Mouse (Mus musculus) limb, embryonic 15.5 days (tissue): ENCODE measurements around the gene Actb. TPM values are rescaled to one million over a fixed set of nuclear protein-coding genes. Genes with fewer than 3 reads are reported as not detected.

Experiments used
- ATAC-seq: fragments of 200-750 bp; cut with Nextera tagmentation; 2 replicates; pipeline ENCODE4 v1.8.0; 2017; ENCODE audit warnings: low read depth, moderate TSS enrichment; ENCODE audit not compliant: insufficient number of reproducible peaks, low FRiP score, low TSS enrichment
- H3K27ac ChIP-seq: fragments of 300-500 bp; sonication (generic); 2 replicates; pipeline ENCODE4 v1.5.1; 2015; ENCODE audit warnings: moderate library complexity, mild to moderate bottlenecking, inconsistent platforms
- H3K27me3 ChIP-seq: fragments of 300-500 bp; sonication (generic); 2 replicates; pipeline ENCODE4 v1.6.1; 2015; ENCODE audit warnings: inconsistent platforms
- H3K36me3 ChIP-seq: fragments of 300-500 bp; sonication (generic); 2 replicates; pipeline ENCODE4 v1.6.1; 2015; ENCODE audit warnings: inconsistent platforms
- H3K4me1 ChIP-seq: fragments of 300-500 bp; sonication (generic); 2 replicates; pipeline ENCODE4 v1.6.1; 2015; ENCODE audit warnings: inconsistent platforms
- H3K4me2 ChIP-seq: fragments of 300-500 bp; sonication (generic); 2 replicates; pipeline ENCODE4 v1.6.1; 2015; ENCODE audit warnings: mild to moderate bottlenecking, inconsistent platforms
- H3K4me3 ChIP-seq: fragments of 300-500 bp; sonication (generic); 2 replicates; pipeline ENCODE4 v1.5.1; 2015; ENCODE audit warnings: mild to moderate bottlenecking, inconsistent platforms
- H3K9ac ChIP-seq: fragments of 300-500 bp; sonication (generic); 2 replicates; pipeline ENCODE4 v1.6.1; 2015; ENCODE audit warnings: inconsistent platforms
- H3K9me3 ChIP-seq: fragments of 300-500 bp; sonication (generic); 2 replicates; pipeline ENCODE4 v1.6.1; 2016; ENCODE audit warnings: inconsistent platforms
- WGBS: fragments of 180-500 bp; shearing (Covaris S2); methylation state at CpG from one replicate; pipeline ENCODE4 v1.1.7; 2015; 5-methylcytosine and 5-hydroxymethylcytosine counted together
- polyA plus RNA-seq: library from polyadenylated mRNA; unstranded; fragments of >200 nt; fragmentation: Nextera tagmentation; extraction: Ambion mirVana; gene quantifications from 2 replicates; pipeline ENCODE4 v1.2.1, GENCODE M21; 2015

Gene Actb
- polyA plus RNA-seq, 1 experiment from 2014 or later = 13,671 TPM

DNA sequence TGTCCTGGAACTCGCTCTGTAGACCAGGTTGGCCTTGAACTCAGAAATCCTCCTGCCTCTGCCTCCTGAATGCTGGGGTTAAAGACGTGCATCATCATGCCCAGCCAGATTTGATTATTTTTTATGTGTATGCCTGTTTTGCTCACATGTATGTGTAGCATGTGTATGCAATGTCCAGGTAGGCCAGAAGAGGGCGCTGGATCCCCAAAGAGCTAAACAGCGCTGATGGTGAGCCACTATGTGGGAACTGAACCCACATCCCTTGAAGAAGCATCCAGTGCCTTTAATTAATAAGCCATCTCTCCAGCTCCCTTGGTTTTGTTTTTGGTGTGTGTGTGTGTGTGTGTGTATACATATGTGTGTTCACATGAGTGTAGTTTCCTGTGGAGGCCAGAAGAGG lies 50.1 kb downstream of the Actb start:
- Histone ChIP-seq H3K9me3 (no peaks in the 10 kb centered on the region), H3K4me1 (no peaks in the 10 kb centered on the region), H3K36me3 (no peaks in the 10 kb centered on the region), H3K27ac (no peak overlapping the region), H3K9ac (no peak overlapping the region), H3K27me3 (no peaks in the 10 kb centered on the region), H3K4me2 (no peak overlapping the region), H3K4me3 (no peak overlapping the region)
- WGBS = 77% methylated on average over 4 of the region's 4 CpGs
- ATAC-seq = no peak

DNA sequence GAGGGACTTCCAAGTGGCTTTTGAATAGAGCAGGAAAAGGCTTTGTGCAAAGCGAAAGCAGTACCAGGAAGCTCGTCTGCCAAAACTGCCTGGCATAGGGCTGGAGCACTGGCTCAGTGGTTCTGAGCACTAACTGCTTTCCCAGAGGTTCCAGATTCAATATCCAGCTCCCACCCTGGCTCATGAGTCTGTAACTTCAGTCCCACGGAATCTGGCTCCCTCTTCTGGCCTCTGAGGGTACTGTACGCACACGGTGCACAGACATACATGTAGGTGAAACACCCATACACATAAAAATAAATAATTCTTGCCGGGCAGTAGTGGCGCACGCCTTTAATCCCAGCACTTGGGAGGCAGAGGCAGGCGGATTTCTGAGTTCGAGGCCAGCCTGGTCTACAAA lies 51.7 kb downstream of the Actb start:
- H3K9ac ChIP-seq = no peak overlapping the region
- no peak for ATAC-seq
- no peak overlapping the region for H3K4me2 ChIP-seq
- H3K27me3 ChIP-seq = no peaks in the 10 kb centered on the region
- no peaks in the 10 kb centered on the region for H3K9me3 ChIP-seq
- H3K27ac ChIP-seq = no peak overlapping the region
- no peaks in the 10 kb centered on the region for H3K4me1 ChIP-seq
- WGBS = 79% methylated on average over 10 of the region's 10 CpGs
- H3K4me3 ChIP-seq = no peak overlapping the region
- H3K36me3 ChIP-seq = no peaks in the 10 kb centered on the region

DNA sequence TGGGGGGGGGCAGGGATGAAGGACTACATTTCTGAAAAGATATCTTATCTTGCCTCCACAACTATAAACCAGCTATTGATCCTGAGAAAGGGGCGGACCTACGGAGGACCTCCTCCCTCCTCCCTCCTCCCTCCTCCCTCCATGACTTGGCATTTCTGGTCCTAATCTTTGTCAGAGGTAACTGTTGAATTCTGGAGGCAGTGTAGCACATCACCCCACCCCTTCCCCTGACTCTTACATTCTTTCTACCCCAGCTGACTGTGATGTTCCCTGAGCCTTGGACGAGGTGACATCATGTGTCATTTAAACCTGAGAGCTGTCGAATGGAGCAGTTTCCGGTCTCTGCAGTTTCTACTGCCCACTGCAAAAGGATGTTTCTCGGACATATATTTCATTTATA lies 53.0 kb downstream of the Actb start:
- Histone ChIP-seq H3K9me3 (no peaks in the 10 kb centered on the region), H3K27ac (no peak overlapping the region), H3K4me3 (no peak overlapping the region), H3K4me2 (no peak overlapping the region), H3K4me1 (no peaks in the 10 kb centered on the region), H3K36me3 (no peaks in the 10 kb centered on the region), H3K27me3 (no peaks in the 10 kb centered on the region), H3K9ac (no peak overlapping the region)
- WGBS = 69% methylated on average over 6 of the region's 6 CpGs
- no peak for ATAC-seq

Other genes starting within 250 kb of the Actb start
- 3.9 and 5.4 TPM in 2 replicates for gene Slc29a4, start 214.2 kb downstream of the Actb start, polyA plus RNA-seq
- 25.1 and 32.0 TPM in 2 replicates for gene Tnrc18, start 89.1 kb downstream of the Actb start, polyA plus RNA-seq
- 12.5 and 12.6 TPM in 2 replicates for gene Fbxl18, start 11.3 kb downstream of the Actb start, polyA plus RNA-seq
- 308 and 341 TPM in 2 replicates for gene Fscn1, start 53.6 kb upstream of the Actb start, polyA plus RNA-seq
- gene Rnf216, start 206.2 kb upstream of the Actb start, polyA plus RNA-seq = 40.4 and 41.8 TPM in 2 replicates
- not detected in 2 replicates for gene Olfr718-ps1, start 240.8 kb upstream of the Actb start, polyA plus RNA-seq